16 mouse cellular contexts compared by ENCODE assay signal in genomic region chr6:103519596-103519995, GRCm38 (mm10). TPM values are rescaled to one million over a fixed set of nuclear protein-coding genes. Genes with fewer than 3 reads are reported as not detected.
A peak's percentile ranks its signal among the peaks of the same experiment; 100 is the strongest.
DNase-seq lines count a peak whose midpoint lies in the region.
"Had no signal": no experiment of that assay in that cellular context is flagged by ENCODE, and none has a peak within 500 bp of the region (broad histone marks: within the 10 kb centered on the region; RNA-seq: fewer than 3 reads in every experiment).

No protein-coding gene starts in this region.

- intact Hi-C loops in heart, postnatal 36 days (cut with DNase I): no loop called here

- DNase-seq in cerebellum, adult 11-12 months: peak; percentile 39
- no peak for DNase-seq in cerebellum, postnatal 4 days (ENCODE audit: low spot score in 2 of 2)
- peak; percentile 13 for DNase-seq in right cerebral cortex, postnatal 14 days
- DNase-seq in right cerebral cortex, adult 2 months (ENCODE audit: low spot score in 2 of 2): no peak
- DNase-seq in cerebellum, postnatal 36 days: peak; percentile 20 to 45
- no peak for DNase-seq in heart, postnatal 36 days
- DNase-seq: adrenal gland, postnatal 10 days; adrenal gland, postnatal 36 days; B cell, adult 2 months; gastrocnemius, postnatal 10 days; gastrocnemius, postnatal 36 days; heart, adult 2 months; heart, postnatal 14 days; kidney, adult 2 months had no signal

RNA-seq across cellular contexts. Expression of gene Chl1, which starts 9.2 kb away (rescaled TPM):
- 1 to 10 TPM; 1.0 to 1.5 TPM for total RNA-seq in heart, postnatal 36 days (2021)
- total RNA-seq: CH12.LX; granulocyte monocyte progenitor cell, adult 5-6 weeks had no signal

Comparison
In these comparisons a context has a peak if more than half of its experiments do, and no peak if none do; other contexts are left out.
1. DNase-seq: peak in cerebellum, adult 11-12 months (single experiment), right cerebral cortex, postnatal 14 days (single experiment) and cerebellum, postnatal 36 days (2 of 2); none in cerebellum, postnatal 4 days (0 of 2), right cerebral cortex, adult 2 months (0 of 2) and heart, postnatal 36 days (0 of 2).